Mouse (Mus musculus) liver, postnatal 0 days (tissue): ENCODE measurements around the gene Zcchc14. TPM values are rescaled to one million over a fixed set of nuclear protein-coding genes. Genes with fewer than 3 reads are reported as not detected.

Source experiments
- ATAC-seq: fragments of 200-750 bp; cut with Nextera tagmentation; 2 replicates; pipeline ENCODE4 v1.8.0; 2017; ENCODE audit warnings: mild to moderate bottlenecking, moderate library complexity
- DNase-seq: peaks from one replicate; pipeline ENCODE4 v3.0.0-alpha.2; 2016
- H3K27ac ChIP-seq: fragments of 300-500 bp; sonication (generic); 2 replicates; pipeline ENCODE4 v1.5.1; 2014; ENCODE audit warnings: antibody characterized with exemption, moderate library complexity, mild to moderate bottlenecking, low read depth
- H3K27me3 ChIP-seq: fragments of 300-500 bp; sonication (generic); 2 replicates; pipeline ENCODE4 v1.6.1; 2014; ENCODE audit warnings: low read length, control low read depth, mixed read lengths; ENCODE audit not compliant: insufficient read depth
- H3K36me3 ChIP-seq: fragments of 300-500 bp; sonication (generic); replicated peaks from 2 replicates; pipeline ENCODE4 v1.6.1; 2014; ENCODE audit warnings: mild to moderate bottlenecking, control low read depth, low read length, moderate library complexity, mixed read lengths; ENCODE audit not compliant: insufficient read depth
- H3K4me1 ChIP-seq: fragments of 300-500 bp; sonication (generic); 2 replicates; pipeline ENCODE4 v1.6.1; 2014; ENCODE audit warnings: antibody characterized with exemption, mild to moderate bottlenecking, control low read depth; ENCODE audit not compliant: insufficient read depth
- H3K4me2 ChIP-seq: fragments of 300-500 bp; sonication (generic); 2 replicates; pipeline ENCODE4 v1.6.1; 2014; ENCODE audit warnings: low read depth, mild to moderate bottlenecking, low read length, moderate library complexity, mixed read lengths
- H3K4me3 ChIP-seq: fragments of 300-500 bp; sonication (generic); 2 replicates; pipeline ENCODE4 v1.5.1; 2014; ENCODE audit warnings: low read depth, low read length
- H3K9ac ChIP-seq: fragments of 300-500 bp; sonication (generic); replicated peaks from 2 replicates; pipeline ENCODE4 v1.6.1; 2014; ENCODE audit warnings: mild to moderate bottlenecking, moderate library complexity
- H3K9me3 ChIP-seq: fragments of 300-500 bp; sonication (generic); 2 replicates; pipeline ENCODE4 v1.6.1; 2016; ENCODE audit warnings: mild to moderate bottlenecking, control low read depth, low read length, mixed read lengths
- CTCF ChIP-seq: sonication (generic); IDR thresholded peaks from 2 replicates; pipeline ENCODE4 v1.5.1; 2016; ENCODE audit warnings: antibody characterized with exemption, low read depth
- EP300 ChIP-seq: IDR thresholded peaks from 2 replicates; pipeline ENCODE4 v1.6.1; 2016; ENCODE audit warnings: antibody characterized with exemption, low read depth, mild to moderate bottlenecking
- whole genome bisulfite sequencing: fragments of 180-500 bp; shearing (Covaris S2); extraction: QIAGEN DNeasy Blood & Tissue Kit; methylation state at CpG from one replicate; pipeline ENCODE4 v1.1.7; 2014; ENCODE audit not compliant: insufficient replicate concordance; 5-methylcytosine and 5-hydroxymethylcytosine counted together
- polyA plus RNA-seq: library from polyadenylated mRNA; unstranded; fragments of >200 nt; fragmentation: Nextera tagmentation; extraction: Ambion mirVana; gene quantifications from 2 replicates; pipeline ENCODE4 v1.2.1, GENCODE M21; 2015

Gene Zcchc14
- 1.9 and 2.3 TPM in 2 replicates for polyA plus RNA-seq

DNA sequence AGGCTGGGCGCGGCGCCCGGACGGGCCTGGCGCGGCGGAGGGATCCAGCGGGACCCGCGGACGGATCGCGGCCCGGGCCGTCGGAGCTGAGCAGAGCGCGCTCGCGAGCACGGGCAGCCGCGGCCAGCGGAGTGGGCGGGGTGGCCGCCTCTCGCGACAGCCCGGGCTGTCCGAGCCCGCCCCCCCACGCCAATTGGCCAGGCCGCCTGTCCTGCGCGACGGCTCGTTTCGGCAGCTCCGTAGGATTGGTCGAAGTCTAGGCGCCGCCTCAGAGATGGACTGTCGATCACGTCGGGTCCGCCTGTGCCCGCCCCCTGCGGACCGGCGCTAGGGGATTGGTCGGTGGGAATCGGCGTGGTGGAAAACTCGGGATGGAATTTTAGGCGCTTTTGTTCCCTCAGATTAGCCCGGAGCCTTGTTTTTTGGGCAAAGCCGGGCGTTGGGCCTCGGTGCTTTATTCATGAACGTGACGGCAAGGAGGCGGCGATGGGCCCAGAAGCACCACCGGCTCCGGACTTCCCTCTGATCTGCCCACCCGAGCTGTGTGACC, at the start of gene Zcchc14:
TSS of gene Zcchc14 (minus strand) at position 128 of the 550 bp plus-strand sequence.
- H3K9me3 ChIP-seq: no peaks in the 10 kb centered on the region
- peak within 1 kb of the TSS; percentile 69 for H3K9ac ChIP-seq
- H3K36me3 ChIP-seq: no peaks in the 10 kb centered on the region
- H3K4me2 ChIP-seq: peak within 1 kb of the TSS; percentile 85
- ATAC-seq: peak; percentile 97
- H3K27me3 ChIP-seq: peaks cover 34% of the 10 kb centered on the region
- H3K27ac ChIP-seq: peak within 1 kb of the TSS; percentile 77
- WGBS: 2% methylated on average over 45 of the region's 67 CpGs
- H3K4me1 ChIP-seq: peaks cover 30% of the 10 kb centered on the region
- H3K4me3 ChIP-seq: peak within 1 kb of the TSS; percentile 56
- DNase-seq: peak; percentile 90
- TF ChIP-seq CTCF: no peak
- TF ChIP-seq EP300: no peak

DNA sequence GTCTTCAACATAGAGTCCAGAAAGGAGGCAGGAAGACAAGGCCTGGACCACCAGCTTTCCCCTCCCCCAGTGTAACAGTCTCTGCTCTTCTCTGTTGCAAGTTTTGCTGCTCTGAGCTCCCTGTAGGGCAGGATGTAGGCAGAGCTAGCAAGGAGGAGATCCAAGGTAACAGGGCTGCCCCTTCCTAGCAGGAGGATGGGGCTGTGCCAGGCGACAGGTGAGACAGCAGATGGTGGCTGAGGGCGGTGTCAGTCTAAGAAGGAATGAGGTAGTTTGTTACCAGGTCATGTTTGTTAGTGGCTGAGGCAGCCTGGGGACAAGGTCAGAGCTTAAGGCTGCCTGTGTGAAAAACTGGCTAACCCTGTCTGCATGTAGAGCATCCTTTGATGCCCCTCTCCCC, 47.2 kb upstream of the Zcchc14 start:
- 0 out of 2 replicates have a peak, but pooled peaks cover 3% of the 10 kb centered on the region for H3K4me1 ChIP-seq
- no peaks in the 10 kb centered on the region for H3K36me3 ChIP-seq
- no peak overlapping the region for H3K9ac ChIP-seq
- WGBS: 74% methylated on average over 2 of the region's 2 CpGs
- no peaks in the 10 kb centered on the region for H3K9me3 ChIP-seq
- ATAC-seq (no peak), DNase-seq (no peak)
- no peaks in the 10 kb centered on the region for H3K27me3 ChIP-seq
- no peak overlapping the region for H3K4me2 ChIP-seq
- TF ChIP-seq CTCF: no peak
- TF ChIP-seq EP300: no peak
- no peak overlapping the region for H3K4me3 ChIP-seq
- no peak overlapping the region for H3K27ac ChIP-seq

GRCm38 (mm10) chr8:121698615-121699101, 46.0 kb upstream of the Zcchc14 start:
- DNase-seq: no peak
- 15% methylated on average over 9 of the region's 9 CpGs for WGBS
- no peak overlapping the region for H3K27ac ChIP-seq
- no peak overlapping the region for H3K9ac ChIP-seq
- no peaks in the 10 kb centered on the region for H3K27me3 ChIP-seq
- H3K4me2 ChIP-seq: peak overlapping the region; percentile 32
- TF ChIP-seq EP300 (no peak), CTCF (no peak)
- no peaks in the 10 kb centered on the region for H3K36me3 ChIP-seq
- ATAC-seq: no peak
- H3K4me1 ChIP-seq: 0 out of 2 replicates have a peak, but pooled peaks cover 3% of the 10 kb centered on the region
- H3K9me3 ChIP-seq: no peaks in the 10 kb centered on the region
- no peak overlapping the region for H3K4me3 ChIP-seq

- H3K36me3 ChIP-seq: no peaks in the 10 kb centered on the region
- H3K4me2 ChIP-seq: peak overlapping the region; percentile 32
- H3K27me3 ChIP-seq: no peaks in the 10 kb centered on the region
- WGBS: 11% methylated on average over 17 of the region's 17 CpGs
- DNase-seq (no peak), ATAC-seq (no peak)
- no peak overlapping the region for H3K9ac ChIP-seq
- H3K9me3 ChIP-seq: no peaks in the 10 kb centered on the region
- 0 out of 2 replicates have a peak, but pooled peaks cover 3% of the 10 kb centered on the region for H3K4me1 ChIP-seq
- no peak for TF ChIP-seq CTCF
- TF ChIP-seq EP300: no peak
- no peak overlapping the region for H3K4me3 ChIP-seq
- no peak overlapping the region for H3K27ac ChIP-seq
Observed at GRCm38 (mm10) chr8:121697735-121698614, 45.3 kb upstream of the Zcchc14 start.

GRCm38 (mm10) chr8:121695585-121696184, 43.0 kb upstream of the Zcchc14 start:
- DNase-seq (peak; percentile 79), ATAC-seq (peak; percentile 97)
- Histone ChIP-seq H3K4me2 (no peak overlapping the region), H3K27me3 (no peaks in the 10 kb centered on the region), H3K27ac (peak overlapping the region; percentile 74), H3K4me3 (no peak overlapping the region), H3K36me3 (no peaks in the 10 kb centered on the region), H3K9me3 (no peaks in the 10 kb centered on the region), H3K4me1 (0 out of 2 replicates have a peak, but pooled peaks cover 3% of the 10 kb centered on the region), H3K9ac (no peak overlapping the region)
- 37% methylated on average over 6 of the region's 6 CpGs for WGBS
- TF ChIP-seq EP300: no peak
- TF ChIP-seq CTCF: no peak

DNA sequence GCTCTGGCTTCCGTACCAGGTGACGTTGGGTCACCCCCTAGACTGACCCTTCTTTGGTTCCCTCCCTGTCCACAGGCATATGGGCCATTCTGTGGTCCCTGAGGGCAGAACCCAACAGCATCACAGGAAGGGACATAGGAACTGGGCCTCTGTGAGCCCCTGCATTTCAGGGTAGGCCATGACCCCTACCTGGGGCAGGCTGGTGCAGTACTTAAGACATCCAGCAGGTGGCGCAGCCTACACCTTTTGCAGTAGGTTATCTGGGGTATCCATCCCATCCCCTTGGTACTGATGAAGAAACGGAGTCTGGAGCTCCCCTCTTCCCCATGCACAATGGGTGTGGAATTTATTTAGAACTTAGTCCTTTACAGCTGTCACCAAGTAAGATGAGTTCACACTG, 41.8 kb upstream of the Zcchc14 start:
- 49% methylated on average over 4 of the region's 4 CpGs for WGBS
- no peak overlapping the region for H3K9ac ChIP-seq
- H3K36me3 ChIP-seq: no peaks in the 10 kb centered on the region
- no peak overlapping the region for H3K4me2 ChIP-seq
- no peak for ATAC-seq
- H3K4me3 ChIP-seq: no peak overlapping the region
- H3K4me1 ChIP-seq: 0 out of 2 replicates have a peak, but pooled peaks cover 3% of the 10 kb centered on the region
- peak; percentile 61 for DNase-seq
- H3K9me3 ChIP-seq: no peaks in the 10 kb centered on the region
- TF ChIP-seq CTCF (peak; percentile 87), EP300 (no peak)
- no peaks in the 10 kb centered on the region for H3K27me3 ChIP-seq
- H3K27ac ChIP-seq: no peak overlapping the region
